Mouse (Mus musculus): ENCODE data around the gene Tmem186. TPM values are rescaled to one million over a fixed set of nuclear protein-coding genes. Genes with fewer than 3 reads are reported as not detected.

Gene Tmem186
- polyA plus RNA-seq, 1 experiment = 18.5 TPM

GRCm38 (mm10) chr16:8643855-8644254 lies 6.3 kb upstream of the Tmem186 start:
- H3K4me1 ChIP-seq (replicated peaks; ENCODE audit: control insufficient read depth, insufficient read depth, low read length) = peaks cover 5% of the 10 kb centered on the region; the same call in 1 of the 2 replicates
- no peak overlapping the region for H3K27ac ChIP-seq (ENCODE audit: control insufficient read depth, insufficient read depth, low read length)
- peak; percentile 61 for DNase-seq
- H3K27me3 ChIP-seq (ENCODE audit: control insufficient read depth, insufficient read depth, low read length) = no peaks in the 10 kb centered on the region
- H3K4me3 ChIP-seq (ENCODE audit: control insufficient read depth, insufficient read depth, low read length) = no peak overlapping the region
- 82% methylated on average over 2 of the region's 2 CpGs for WGBS
- H3K36me3 ChIP-seq (ENCODE audit: control insufficient read depth, insufficient read depth, low read length) = peaks cover 55% of the 10 kb centered on the region
- peak; percentile 27; the same call in 1 of the 2 replicates for TF ChIP-seq CTCF (IDR thresholded peaks at IDR 0.05; ENCODE audit: borderline replicate concordance, control insufficient read depth, extremely low read depth, insufficient read depth, low read length, poor library complexity)
- TF ChIP-seq POLR2A (IDR thresholded peaks at IDR 0.05; ENCODE audit: control insufficient read depth, extremely low read depth, insufficient read depth, low read length, poor library complexity) = no peak

GRCm38 (mm10) chr16:8639466-8640191 lies 2.1 kb upstream of the Tmem186 start:
- Histone ChIP-seq H3K4me1 (replicated peaks; ENCODE audit: control insufficient read depth, insufficient read depth, low read length) (peaks cover 20% of the 10 kb centered on the region), H3K27ac (ENCODE audit: control insufficient read depth, insufficient read depth, low read length) (no peak overlapping the region), H3K27me3 (ENCODE audit: control insufficient read depth, insufficient read depth, low read length) (no peaks in the 10 kb centered on the region), H3K36me3 (ENCODE audit: control insufficient read depth, insufficient read depth, low read length) (peaks cover 18% of the 10 kb centered on the region), H3K4me3 (ENCODE audit: control insufficient read depth, insufficient read depth, low read length) (no peak overlapping the region)
- 43% methylated on average over 11 of the region's 11 CpGs for WGBS
- TF ChIP-seq CTCF (IDR thresholded peaks at IDR 0.05; ENCODE audit: borderline replicate concordance, control insufficient read depth, extremely low read depth, insufficient read depth, low read length, poor library complexity) = no peak
- DNase-seq = no peak

- peak overlapping the region; percentile 97 for H3K4me3 ChIP-seq (ENCODE audit: control insufficient read depth, insufficient read depth, low read length)
- WGBS = 25% methylated on average over 7 of the region's 7 CpGs
- no peak for DNase-seq
- no peaks in the 10 kb centered on the region for H3K27me3 ChIP-seq (ENCODE audit: control insufficient read depth, insufficient read depth, low read length)
- TF ChIP-seq POLR2A (IDR thresholded peaks at IDR 0.05; ENCODE audit: control insufficient read depth, extremely low read depth, insufficient read depth, low read length, poor library complexity) (no peak), CTCF (IDR thresholded peaks at IDR 0.05; ENCODE audit: borderline replicate concordance, control insufficient read depth, extremely low read depth, insufficient read depth, low read length, poor library complexity) (no peak)
- H3K27ac ChIP-seq (ENCODE audit: control insufficient read depth, insufficient read depth, low read length) = peak overlapping the region; percentile 64; the same call in 1 of the 2 replicates
- peaks cover 5% of the 10 kb centered on the region for H3K36me3 ChIP-seq (ENCODE audit: control insufficient read depth, insufficient read depth, low read length)
- peaks cover 20% of the 10 kb centered on the region for H3K4me1 ChIP-seq (replicated peaks; ENCODE audit: control insufficient read depth, insufficient read depth, low read length)
Observed at GRCm38 (mm10) chr16:8638131-8638530, 619 bp upstream of the Tmem186 start.

- no peak for DNase-seq
- no peaks in the 10 kb centered on the region for H3K36me3 ChIP-seq (ENCODE audit: control insufficient read depth, insufficient read depth, low read length)
- H3K27ac ChIP-seq (ENCODE audit: control insufficient read depth, insufficient read depth, low read length) = peak overlapping the region; percentile 64
Observed at GRCm38 (mm10) chr16:8636867-8637216, 670 bp downstream of the Tmem186 start.

GRCm38 (mm10) chr16:8631428-8631827 lies 6.1 kb downstream of the Tmem186 start:
- Histone ChIP-seq H3K36me3 (ENCODE audit: control insufficient read depth, insufficient read depth, low read length) (no peaks in the 10 kb centered on the region), H3K4me3 (ENCODE audit: control insufficient read depth, insufficient read depth, low read length) (no peak overlapping the region), H3K27me3 (ENCODE audit: control insufficient read depth, insufficient read depth, low read length) (no peaks in the 10 kb centered on the region), H3K4me1 (replicated peaks; ENCODE audit: control insufficient read depth, insufficient read depth, low read length) (peaks cover 23% of the 10 kb centered on the region), H3K27ac (ENCODE audit: control insufficient read depth, insufficient read depth, low read length) (no peak overlapping the region)
- TF ChIP-seq POLR2A (IDR thresholded peaks at IDR 0.05; ENCODE audit: control insufficient read depth, extremely low read depth, insufficient read depth, low read length, poor library complexity) = no peak
- no peak for TF ChIP-seq CTCF (IDR thresholded peaks at IDR 0.05; ENCODE audit: borderline replicate concordance, control insufficient read depth, extremely low read depth, insufficient read depth, low read length, poor library complexity)
- DNase-seq = peak; percentile 21
- 10% methylated on average over 5 of the region's 5 CpGs for WGBS

More at GRCm38 (mm10) chr16:8636867-8637216, 670 bp downstream of the Tmem186 start:
- H3K27me3 ChIP-seq (ENCODE audit: control insufficient read depth, insufficient read depth, low read length) = no peaks in the 10 kb centered on the region
- WGBS = 1% methylated on average over 13 of the region's 13 CpGs
- H3K4me3 ChIP-seq (ENCODE audit: control insufficient read depth, insufficient read depth, low read length) = peak overlapping the region; percentile 97
- peaks cover 25% of the 10 kb centered on the region for H3K4me1 ChIP-seq (replicated peaks; ENCODE audit: control insufficient read depth, insufficient read depth, low read length)
- no peak for TF ChIP-seq CTCF (IDR thresholded peaks at IDR 0.05; ENCODE audit: borderline replicate concordance, control insufficient read depth, extremely low read depth, insufficient read depth, low read length, poor library complexity)
- TF ChIP-seq POLR2A (IDR thresholded peaks at IDR 0.05; ENCODE audit: control insufficient read depth, extremely low read depth, insufficient read depth, low read length, poor library complexity) = no peak

GRCm38 (mm10) chr16:8630419-8630818 lies 7.1 kb downstream of the Tmem186 start:
- Histone ChIP-seq H3K4me1 (replicated peaks; ENCODE audit: control insufficient read depth, insufficient read depth, low read length) (peaks cover 16% of the 10 kb centered on the region), H3K36me3 (ENCODE audit: control insufficient read depth, insufficient read depth, low read length) (no peaks in the 10 kb centered on the region), H3K4me3 (ENCODE audit: control insufficient read depth, insufficient read depth, low read length) (no peak overlapping the region), H3K27me3 (ENCODE audit: control insufficient read depth, insufficient read depth, low read length) (no peaks in the 10 kb centered on the region), H3K27ac (ENCODE audit: control insufficient read depth, insufficient read depth, low read length) (no peak overlapping the region)
- no peak for DNase-seq
- TF ChIP-seq POLR2A (IDR thresholded peaks at IDR 0.05; ENCODE audit: control insufficient read depth, extremely low read depth, insufficient read depth, low read length, poor library complexity) (no peak), CTCF (IDR thresholded peaks at IDR 0.05; ENCODE audit: borderline replicate concordance, control insufficient read depth, extremely low read depth, insufficient read depth, low read length, poor library complexity) (no peak)
- 91% methylated on average over 2 of the region's 2 CpGs for WGBS
